Mouse (Mus musculus): Measurements from ENCODE around the gene Sla2. TPM values are rescaled to one million over a fixed set of nuclear protein-coding genes. Genes with fewer than 3 reads are reported as not detected.
A peak's percentile ranks its signal among the peaks of the same experiment; 100 is the strongest.
"Not testable (repeated sequence)": the region's sequence is repeated elsewhere in the genome, so short reads cannot be mapped to it uniquely, and the experiment has no call there.

Gene Sla2
- total and polyA plus RNA-seq, 3 experiments, result 1.1 to 3.8 (median 1.4) TPM

GRCm38 (mm10) chr2:156913191-156913590 lies 26.2 kb upstream of the Sla2 start:
- peaks cover 0 to 13% of the 10 kb centered on the region in 2 experiments; a peak in 1 of 4 replicates for H3K4me1 ChIP-seq (ENCODE audit: control insufficient read depth in 1 of 2, insufficient read depth in 2 of 2)

GRCm38 (mm10) chr2:156905931-156906330 lies 18.9 kb upstream of the Sla2 start:
- DNase-seq (ENCODE audit: extremely low read depth); H3K27ac ChIP-seq (ENCODE audit: insufficient read depth, low read depth); H3K9ac ChIP-seq (ENCODE audit: insufficient read depth, low read depth); dilution Hi-C loops (cut with MboI; ENCODE audit: extremely low pct_ligation_motif_present, extremely low pct_unique_long_range_greater_than_20kb, low sequenced_read_pairs); H3K27me3 ChIP-seq (replicated peaks); H3K36me3 ChIP-seq (replicated peaks in 1 of 2; ENCODE audit: control insufficient read depth in 1 of 2, insufficient read depth in 1 of 2, low read length in 1 of 2); H3K4me3 ChIP-seq (replicated peaks in 1 of 3; ENCODE audit: low read depth in 2 of 3, low read length in 2 of 3, poor library complexity in 1 of 3); H3K4me2 ChIP-seq (ENCODE audit: insufficient read depth, low read depth, poor library complexity, severe bottlenecking); in situ Hi-C loops (cut with MboI; ENCODE audit: low pct_ligation_motif_present, low pct_unique_long_range_greater_than_20kb, low sequenced_read_pairs); H3K79me2 ChIP-seq (replicated peaks; ENCODE audit: control insufficient read depth, extremely low read depth, insufficient read depth, poor library complexity, severe bottlenecking); H3K9me3 ChIP-seq (replicated peaks; ENCODE audit: low read length): not testable (repeated sequence)
- H3K4me1 ChIP-seq (ENCODE audit: control insufficient read depth in 1 of 2, insufficient read depth in 2 of 2), result peaks cover 4 to 14% of the 10 kb centered on the region in 2 experiments; a peak in 3 of 4 replicates

More at GRCm38 (mm10) chr2:156913191-156913590, 26.2 kb upstream of the Sla2 start:
- dilution Hi-C loops (cut with MboI; ENCODE audit: extremely low pct_ligation_motif_present, extremely low pct_unique_long_range_greater_than_20kb, low sequenced_read_pairs) (no loop called here), in situ Hi-C loops (cut with MboI; ENCODE audit: low pct_ligation_motif_present, low pct_unique_long_range_greater_than_20kb, low sequenced_read_pairs) (no loop called here)
- no peak overlapping the region for H3K4me2 ChIP-seq (ENCODE audit: insufficient read depth, low read depth, poor library complexity, severe bottlenecking)
- H3K9ac ChIP-seq (ENCODE audit: insufficient read depth, low read depth), result no peak overlapping the region
- peaks cover 4% of the 10 kb centered on the region for H3K27me3 ChIP-seq (replicated peaks)
- H3K4me3 ChIP-seq (replicated peaks in 1 of 3; ENCODE audit: low read depth in 2 of 3, low read length in 2 of 3, poor library complexity in 1 of 3), result no peak overlapping the region
- no peaks in the 10 kb centered on the region for H3K36me3 ChIP-seq (replicated peaks in 1 of 2; ENCODE audit: control insufficient read depth in 1 of 2, insufficient read depth in 1 of 2, low read length in 1 of 2)
- H3K27ac ChIP-seq (ENCODE audit: insufficient read depth, low read depth), result no peak overlapping the region
- TF ChIP-seq IRF4 (IDR thresholded peaks at IDR 0.05; ENCODE audit: low read depth, low read length), result no peak
- no peak for TF ChIP-seq ELF1 (IDR thresholded peaks at IDR 0.05; ENCODE audit: low read depth, low read length)
- no peaks in the 10 kb centered on the region for H3K79me2 ChIP-seq (replicated peaks; ENCODE audit: control insufficient read depth, extremely low read depth, insufficient read depth, poor library complexity, severe bottlenecking)
- peaks cover 2% of the 10 kb centered on the region for H3K9me3 ChIP-seq (replicated peaks; ENCODE audit: low read length)
- DNase-seq (ENCODE audit: extremely low read depth), result no peak

DNA sequence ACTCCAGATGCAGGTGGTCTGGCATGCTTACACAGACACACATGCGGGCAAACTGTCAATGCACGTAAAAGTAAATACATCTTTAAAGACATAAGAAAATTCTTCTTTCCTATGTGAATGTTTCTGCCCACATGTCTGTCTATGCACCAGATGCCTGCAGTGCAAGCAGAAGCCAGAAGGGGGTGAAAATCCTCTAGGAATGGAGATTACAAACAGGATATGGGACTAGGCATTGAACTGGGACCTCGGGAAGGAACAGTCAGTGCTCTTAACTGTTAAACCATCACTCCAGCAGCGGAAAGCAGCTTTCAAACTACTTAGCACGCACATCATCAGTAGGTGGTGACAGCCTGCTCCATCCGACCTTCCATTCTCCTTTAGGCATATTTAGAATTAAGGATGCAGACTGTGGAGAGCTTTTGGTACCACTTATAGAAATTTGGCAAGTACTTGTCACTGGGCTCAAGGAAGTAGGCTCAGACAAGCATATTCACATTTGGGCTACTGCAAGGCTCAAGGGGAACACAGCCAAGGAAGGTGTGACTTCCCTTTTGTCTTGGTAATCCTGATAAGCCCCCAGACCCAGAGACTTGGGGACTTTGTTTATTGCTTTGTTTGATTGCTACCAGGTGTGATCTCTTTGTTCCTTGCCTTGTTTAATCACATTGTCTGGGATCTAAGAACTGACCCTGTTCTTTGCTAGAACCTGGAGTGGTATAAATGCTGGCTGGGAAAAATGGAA lies 18.2 kb upstream of the Sla2 start:
- in situ Hi-C loops (cut with MboI; ENCODE audit: low pct_ligation_motif_present, low pct_unique_long_range_greater_than_20kb, low sequenced_read_pairs) (no loop called here), dilution Hi-C loops (cut with MboI; ENCODE audit: extremely low pct_ligation_motif_present, extremely low pct_unique_long_range_greater_than_20kb, low sequenced_read_pairs) (no loop called here)
- Histone ChIP-seq H3K27ac (ENCODE audit: insufficient read depth, low read depth) (no peak overlapping the region), H3K4me1 (ENCODE audit: control insufficient read depth in 1 of 2, insufficient read depth in 2 of 2) (peaks cover 4 to 14% of the 10 kb centered on the region in 2 experiments; a peak in 3 of 4 replicates), H3K4me3 (replicated peaks in 1 of 3; ENCODE audit: low read depth in 2 of 3, low read length in 2 of 3, poor library complexity in 1 of 3) (no peak overlapping the region), H3K27me3 (replicated peaks) (no peaks in the 10 kb centered on the region), H3K4me2 (ENCODE audit: insufficient read depth, low read depth, poor library complexity, severe bottlenecking) (no peak overlapping the region), H3K9me3 (replicated peaks; ENCODE audit: low read length) (no peaks in the 10 kb centered on the region), H3K36me3 (replicated peaks in 1 of 2; ENCODE audit: control insufficient read depth in 1 of 2, insufficient read depth in 1 of 2, low read length in 1 of 2) (no peaks in the 10 kb centered on the region), H3K79me2 (replicated peaks; ENCODE audit: control insufficient read depth, extremely low read depth, insufficient read depth, poor library complexity, severe bottlenecking) (no peaks in the 10 kb centered on the region), H3K9ac (ENCODE audit: insufficient read depth, low read depth) (no peak overlapping the region)
- TF ChIP-seq SMC3 (IDR thresholded peaks at IDR 0.05; ENCODE audit: low read depth, low read length), result peak; percentile 46
- no peak for TF ChIP-seq TBP (conservative IDR thresholded peaks at IDR 0.05; ENCODE audit: low read depth, low read length)
- no peak for TF ChIP-seq RCOR1 (conservative IDR thresholded peaks at IDR 0.05; ENCODE audit: low read depth, low read length)
- peak in 1 of 2 experiments; percentile 46; a peak in 2 of 4 replicates for TF ChIP-seq CTCF (conservative IDR thresholded peaks at IDR 0.05 in 1 of 2, IDR thresholded peaks at IDR 0.05 in 1 of 2; ENCODE audit: low read depth in 2 of 2, low read length in 2 of 2)
- no peak for TF ChIP-seq JUND (conservative IDR thresholded peaks at IDR 0.05; ENCODE audit: low read depth, low read length)
- TF ChIP-seq CHD1 (IDR thresholded peaks at IDR 0.05; ENCODE audit: low read depth, low read length), result no peak
- no peak for TF ChIP-seq IRF4 (IDR thresholded peaks at IDR 0.05; ENCODE audit: low read depth, low read length)
- TF ChIP-seq RAD21 (IDR thresholded peaks at IDR 0.05; ENCODE audit: low read depth, low read length), result peak; percentile 47
- TF ChIP-seq KAT2A (IDR thresholded peaks at IDR 0.05; ENCODE audit: insufficient replicate concordance, low read length), result no peak
- no peak for TF ChIP-seq HCFC1 (IDR thresholded peaks at IDR 0.05; ENCODE audit: low read depth, low read length)
- no peak for DNase-seq (ENCODE audit: extremely low read depth)
